Mouse (Mus musculus) left cerebral cortex, adult 18-20 months (tissue): ENCODE results near the gene Dnaic1. TPM values are rescaled to one million over a fixed set of nuclear protein-coding genes. Genes with fewer than 3 reads are reported as not detected.
A peak's percentile ranks its signal among the peaks of the same experiment; 100 is the strongest.

Experiments
- DNase-seq, 2 experiments: peaks; one replicate each; pipeline ENCODE4 v3.0.0; 2021 to 2022; ENCODE audit warnings: low spot score in 2 of 2, mixed read lengths in 1 of 2
- total RNA-seq, 2 experiments: library from RNA; stranded (reverse); gene quantifications; 2 replicates each; pipeline ENCODE4 v1.2.3; 2021

Gene Dnaic1
- total RNA-seq, 2 experiments from 2014 or later: 6.6 to 9.1 TPM

- DNase-seq: peak; percentile 53 to 54
Measured at GRCm38 (mm10) chr4:41568682-41569410, 729 bp upstream of the Dnaic1 start.

- no peak for DNase-seq
Measured at GRCm38 (mm10) chr4:41571490-41571889, 1.9 kb downstream of the Dnaic1 start.

DNA sequence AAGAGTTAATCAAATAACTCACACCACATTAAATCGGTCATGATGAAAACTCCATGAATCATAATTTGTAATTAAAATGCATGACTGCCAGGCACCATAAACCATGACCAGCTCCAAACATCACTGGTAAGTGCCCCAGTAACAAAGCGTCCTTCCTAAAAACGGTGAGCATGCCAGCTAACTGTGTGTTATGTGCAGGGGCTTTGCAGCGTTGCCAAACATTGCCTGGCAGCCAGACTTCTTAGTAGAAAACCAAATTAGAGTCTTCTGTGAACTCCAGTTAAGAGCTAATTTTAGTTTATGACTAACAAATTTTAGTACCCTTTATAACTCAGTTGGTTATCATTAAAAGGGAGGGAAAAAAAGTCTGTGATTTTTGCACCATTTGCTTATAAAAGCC, 3.9 kb downstream of the Dnaic1 start:
- no peak for DNase-seq

GRCm38 (mm10) chr4:41575914-41576313, 6.3 kb downstream of the Dnaic1 start:
- DNase-seq: no peak

GRCm38 (mm10) chr4:41583353-41583752, 13.8 kb downstream of the Dnaic1 start:
- no peak for DNase-seq

- DNase-seq: no peak
Measured at GRCm38 (mm10) chr4:41602818-41603217, 33.2 kb downstream of the Dnaic1 start.

DNA sequence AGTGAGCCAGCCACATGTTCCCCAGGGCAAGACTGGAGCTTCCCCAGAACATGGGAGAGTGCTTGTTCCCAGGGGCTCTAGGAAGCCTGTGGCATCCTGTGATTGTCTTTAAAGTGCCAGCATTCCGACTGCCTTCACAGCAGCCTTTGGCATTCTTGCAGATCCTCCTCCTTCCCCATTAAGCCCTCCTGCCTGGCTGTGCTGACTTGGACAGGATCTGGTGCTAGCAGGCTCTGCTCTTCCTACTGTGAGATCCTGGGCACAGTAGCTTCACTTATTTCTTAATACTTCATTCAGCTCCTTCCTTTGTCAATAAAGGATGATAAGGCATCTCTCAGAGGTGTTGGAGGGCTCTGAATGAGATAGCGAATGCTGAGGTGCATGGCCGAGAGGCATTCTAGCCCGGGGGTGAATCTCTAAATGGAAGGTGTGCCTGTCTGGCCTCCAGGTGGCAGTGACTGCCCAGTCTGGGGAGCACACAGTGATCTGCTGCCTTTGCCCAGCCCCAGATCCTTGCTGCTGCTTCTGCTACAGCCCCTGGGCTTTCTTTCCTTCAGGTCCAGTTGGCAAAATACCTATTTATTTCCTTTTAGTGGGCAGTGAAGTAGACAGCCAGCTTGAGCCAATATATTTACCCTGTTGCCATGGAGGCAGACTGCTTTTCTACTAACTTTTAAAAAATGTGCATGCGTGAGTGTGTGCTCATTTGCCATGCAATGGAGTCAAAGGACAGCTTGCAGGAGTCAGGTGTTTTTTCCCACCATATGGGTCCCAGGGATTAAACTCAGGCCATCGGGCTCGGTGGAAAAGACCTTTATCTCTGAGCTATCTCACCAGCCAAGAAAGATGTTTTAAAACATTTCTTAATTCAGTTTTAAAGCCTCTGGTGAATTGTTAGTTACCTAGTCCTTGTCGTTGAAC, 35.2 kb downstream of the Dnaic1 start:
- DNase-seq: no peak

DNA sequence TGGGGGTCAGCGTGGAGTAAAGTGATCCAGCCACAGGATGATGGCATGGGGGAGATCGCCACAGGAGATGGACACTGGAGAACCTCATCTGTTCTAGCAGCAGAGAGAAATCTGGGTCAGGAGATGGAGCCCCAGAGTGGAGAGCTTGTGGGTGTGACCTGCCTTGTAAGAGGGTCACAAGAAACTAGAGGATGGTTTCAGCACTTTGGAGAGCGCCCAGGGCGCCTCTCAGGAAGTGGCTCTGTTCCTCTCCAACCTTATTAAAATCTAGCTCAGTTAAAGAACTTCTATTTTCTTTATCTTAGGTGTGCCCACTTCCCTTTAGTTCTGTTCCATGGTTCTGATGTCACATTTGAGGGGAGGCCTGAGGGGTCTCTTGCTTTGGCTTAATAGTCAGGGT, 37.2 kb downstream of the Dnaic1 start:
- no peak for DNase-seq

DNA sequence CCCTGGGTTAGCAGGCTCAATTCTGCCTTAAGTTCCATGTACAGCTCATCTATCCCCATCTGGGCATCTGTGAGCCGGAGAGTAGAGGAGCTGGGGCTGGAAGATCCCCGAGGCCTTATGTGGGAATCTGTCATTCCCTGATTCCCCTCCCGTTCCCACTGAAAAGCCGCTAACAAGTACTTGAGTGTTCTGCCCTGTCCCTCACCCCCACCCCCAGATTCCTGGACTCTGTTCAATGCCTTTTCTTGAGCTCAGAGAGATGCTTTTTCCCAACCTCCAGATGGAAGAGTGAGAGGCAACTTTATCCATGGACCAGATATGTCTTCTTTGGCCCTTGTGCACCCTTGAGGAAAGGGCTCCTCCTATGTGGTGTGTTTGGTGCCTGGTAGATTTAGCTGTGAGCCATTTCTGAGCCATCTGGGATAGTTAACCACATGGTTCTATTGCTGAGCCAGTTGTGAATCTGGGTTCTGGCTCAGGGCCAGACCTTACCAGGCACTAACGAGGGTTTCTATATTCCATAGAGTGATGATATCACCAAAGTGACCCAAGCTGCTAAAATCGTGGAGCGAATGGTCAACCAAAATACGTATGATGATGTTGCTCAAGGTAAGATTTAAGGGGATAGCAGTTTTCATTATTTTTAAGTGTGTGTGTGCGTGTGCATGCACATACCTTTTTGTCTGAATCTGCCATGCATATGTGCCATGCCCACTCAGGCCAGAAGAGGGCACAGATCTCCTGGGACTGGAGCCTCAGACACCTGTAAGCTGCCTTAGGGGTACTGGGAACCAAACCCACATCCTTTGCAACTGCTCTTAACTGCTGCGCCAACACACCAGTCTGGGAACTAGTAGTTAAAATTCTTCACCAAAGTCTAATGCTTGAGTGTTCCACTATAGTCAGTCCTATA, 40.4 kb downstream of the Dnaic1 start:
- DNase-seq: no peak

DNA sequence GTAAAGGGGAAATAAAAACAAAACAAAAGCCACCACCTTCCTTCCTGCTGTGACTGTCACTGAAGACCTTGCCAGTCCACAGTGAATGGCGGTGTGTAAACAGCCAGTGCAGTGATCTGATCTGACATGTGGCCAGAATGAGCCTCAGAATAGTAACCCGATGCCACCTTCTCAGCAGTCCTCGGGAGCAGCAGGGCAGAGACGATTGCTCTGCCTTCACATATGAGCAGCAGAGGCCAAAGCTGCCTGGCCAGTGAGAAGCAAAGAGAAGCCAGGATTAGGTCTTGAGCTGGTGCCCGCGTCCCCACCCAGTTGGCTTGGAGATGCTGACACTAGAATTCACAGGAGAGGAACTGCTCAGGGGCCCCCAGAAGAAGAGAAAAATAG, 41.0 kb downstream of the Dnaic1 start:
- DNase-seq: no peak

DNA sequence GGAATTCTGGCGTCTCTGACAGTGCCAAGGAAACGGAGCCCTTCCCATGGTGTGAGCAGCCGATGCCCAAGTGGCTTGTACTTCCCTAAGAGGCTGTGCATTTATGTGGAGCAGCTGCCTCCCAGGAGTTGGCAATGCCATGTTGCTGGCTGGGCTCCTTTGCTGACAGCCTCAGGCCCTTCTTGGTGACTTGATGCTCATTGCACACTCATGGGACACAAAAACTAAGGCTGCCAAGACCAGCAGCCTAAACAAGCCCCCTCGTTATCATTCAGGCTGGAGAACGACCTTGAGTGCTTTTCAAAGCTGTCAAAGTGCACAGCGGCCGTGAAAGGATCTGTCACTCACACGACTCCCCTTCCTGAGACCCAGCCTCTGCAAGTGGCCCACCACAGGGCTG, 42.6 kb downstream of the Dnaic1 start:
- DNase-seq: no peak

- DNase-seq: peak; percentile 85 to 93
Measured at GRCm38 (mm10) chr4:41614156-41614555, 44.6 kb downstream of the Dnaic1 start.

DNA sequence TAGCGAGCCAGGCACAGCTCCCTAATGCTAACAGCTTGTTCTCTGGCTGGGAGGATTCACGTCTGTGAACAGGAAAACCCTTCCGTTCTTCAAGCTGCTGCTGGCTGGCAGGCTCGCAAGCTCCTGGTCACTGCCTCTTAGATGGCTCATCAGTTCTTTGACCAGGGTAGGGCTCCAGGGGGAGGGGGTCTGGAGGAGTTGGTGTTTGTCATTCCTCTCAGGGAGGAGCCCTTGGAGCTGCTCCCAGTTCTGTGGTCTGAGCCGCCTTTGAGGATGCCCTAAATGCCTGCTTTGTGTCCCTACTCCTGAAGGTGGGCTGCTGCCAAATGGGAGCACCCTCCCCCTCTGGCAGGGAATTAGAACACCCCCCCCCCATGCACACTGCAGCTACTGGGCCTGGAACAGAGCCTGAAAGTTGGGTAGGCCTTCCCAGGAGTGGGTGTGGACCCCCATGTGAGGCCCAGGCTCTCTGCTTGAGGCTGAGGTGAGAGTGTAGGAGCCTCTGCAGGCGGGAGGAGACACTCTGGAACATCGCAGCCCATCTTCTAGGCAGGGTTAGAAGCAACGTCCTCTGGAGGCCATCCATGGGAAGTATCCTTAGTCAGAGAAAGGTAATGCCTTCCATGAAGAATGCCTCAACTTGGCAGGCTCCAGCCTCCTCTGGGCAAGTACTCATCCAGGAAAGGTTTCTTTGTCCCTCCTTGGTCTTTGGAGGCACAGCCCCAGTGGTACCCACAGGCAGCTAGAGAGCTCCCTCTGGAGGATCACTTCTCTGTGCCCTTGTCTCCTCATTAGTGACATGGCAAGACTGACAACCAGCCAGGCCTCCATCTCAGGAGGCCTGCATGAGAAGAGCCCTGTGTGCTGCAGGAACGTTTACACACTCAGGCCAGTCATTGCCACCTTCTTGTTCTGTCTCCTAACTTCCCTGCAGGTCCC, 46.4 kb downstream of the Dnaic1 start:
- DNase-seq: peak; percentile 54 to 63

DNA sequence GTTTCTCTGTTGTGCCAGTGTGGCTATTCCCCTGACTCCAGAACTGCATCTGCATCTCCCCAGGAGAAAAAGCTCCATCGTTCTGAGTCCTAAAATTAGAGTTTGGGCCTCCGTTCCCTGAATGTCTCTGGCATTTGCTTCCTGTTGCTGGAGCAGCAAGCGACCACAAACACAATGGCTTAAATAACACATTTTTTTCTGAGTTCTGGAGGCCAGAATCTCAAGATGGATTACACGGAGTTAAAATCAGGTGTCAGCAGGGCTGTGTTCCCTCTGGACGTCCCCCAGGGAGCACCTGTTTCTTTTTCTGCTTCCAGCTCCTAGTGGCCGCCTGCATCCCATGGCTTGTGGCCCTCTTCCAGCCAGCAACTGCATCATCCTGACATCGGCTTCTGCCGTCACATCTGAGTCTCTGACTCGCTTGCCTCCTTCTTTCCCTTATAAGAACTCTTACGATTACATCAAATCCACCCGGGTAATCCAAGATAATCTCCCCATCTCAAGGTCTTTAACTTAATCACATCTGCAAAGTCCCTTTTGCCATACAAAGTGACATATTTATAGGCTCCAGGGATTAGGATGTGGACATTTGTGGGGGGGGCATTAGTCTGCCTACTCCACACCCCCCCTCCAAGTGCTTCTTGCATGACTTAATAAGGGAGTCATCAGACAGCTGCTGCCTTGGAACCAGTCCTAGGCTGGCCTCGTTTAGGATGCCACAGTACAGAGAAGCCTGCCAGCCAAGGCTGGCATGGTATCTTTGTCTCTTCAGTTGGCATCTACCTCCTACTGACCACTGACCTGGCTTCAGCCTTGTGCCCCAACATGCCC, 49.6 kb downstream of the Dnaic1 start:
- peak in 1 of 2 experiments; percentile 27 for DNase-seq

DNA sequence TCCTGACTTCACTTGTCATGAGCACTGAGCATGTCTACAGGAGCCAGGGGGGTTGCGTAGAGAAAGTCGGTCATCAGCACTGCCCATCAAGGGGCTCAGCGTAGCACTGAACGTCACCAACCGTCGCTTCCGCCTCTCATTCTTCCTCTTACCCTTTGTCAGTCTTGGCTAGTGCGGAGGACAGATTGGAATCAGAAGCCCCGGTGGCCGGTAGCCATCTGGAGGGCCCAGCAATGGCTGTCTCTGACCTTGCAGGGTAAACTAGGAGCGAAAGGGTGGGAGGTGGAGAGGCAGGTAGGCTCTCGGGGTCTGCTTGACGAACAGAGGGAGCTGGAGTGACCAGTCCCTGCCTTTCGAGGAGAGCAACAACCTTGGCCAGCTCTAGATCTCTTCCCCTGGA, 52.5 kb downstream of the Dnaic1 start:
- DNase-seq: no peak

GRCm38 (mm10) chr4:41628202-41628927, 58.8 kb downstream of the Dnaic1 start:
- DNase-seq: no peak

DNA sequence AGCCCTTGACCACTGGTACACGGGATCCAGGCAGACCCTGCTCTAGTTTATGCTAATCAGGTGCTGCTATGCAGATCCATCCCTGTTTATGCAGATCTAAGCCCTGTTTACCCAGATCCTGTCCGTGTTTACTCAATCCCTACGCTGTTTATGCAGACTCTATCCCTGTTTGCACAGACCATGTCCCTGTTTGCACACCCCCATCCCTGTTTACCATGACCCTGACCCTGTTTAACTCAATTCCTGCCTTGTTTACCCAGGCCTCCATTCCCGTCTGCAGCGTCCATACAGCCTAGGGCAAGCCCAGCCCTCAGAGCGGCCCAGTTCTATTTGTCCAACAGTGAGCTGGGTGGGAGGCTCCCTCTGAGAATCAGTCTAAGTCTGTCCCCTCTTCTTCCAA, 60.6 kb downstream of the Dnaic1 start:
- no peak for DNase-seq

GRCm38 (mm10) chr4:41631390-41631789, 61.8 kb downstream of the Dnaic1 start:
- peak in 1 of 2 experiments; percentile 37 for DNase-seq

- no peak for DNase-seq
Measured at GRCm38 (mm10) chr4:41633001-41633400, 63.4 kb downstream of the Dnaic1 start.
